Mouse (Mus musculus) intestine, embryonic 14.5 days (tissue): ENCODE measurements around the gene Spaca4. TPM values are rescaled to one million over a fixed set of nuclear protein-coding genes. Genes with fewer than 3 reads are reported as not detected.
A peak's percentile ranks its signal among the peaks of the same experiment; 100 is the strongest.

Source experiments
- ATAC-seq: fragments of 200-750 bp; cut with Nextera tagmentation; replicated peaks from 2 replicates; pipeline ENCODE4 v1.8.0; 2017; ENCODE audit warnings: low read depth, moderate number of reproducible peaks, moderate TSS enrichment, moderate library complexity; ENCODE audit not compliant: low FRiP score, low TSS enrichment
- DNase-seq: peaks from one replicate; pipeline ENCODE4 v3.0.0-alpha.2; 2018; ENCODE audit warnings: low spot score
- H3K27ac ChIP-seq: fragments of 300-500 bp; sonication (generic); 2 replicates; pipeline ENCODE4 v1.5.1; 2014; ENCODE audit warnings: low read depth, mild to moderate bottlenecking, control low read depth
- H3K27me3 ChIP-seq: fragments of 300-500 bp; sonication (generic); replicated peaks from 2 replicates; pipeline ENCODE4 v1.6.1; 2014; ENCODE audit warnings: low read length, control low read depth; ENCODE audit not compliant: control insufficient read depth, insufficient read depth
- H3K36me3 ChIP-seq: fragments of 300-500 bp; sonication (generic); 2 replicates; pipeline ENCODE4 v1.6.1; 2014; ENCODE audit warnings: low read length, control low read depth; ENCODE audit not compliant: control insufficient read depth, insufficient read depth
- H3K4me1 ChIP-seq: fragments of 300-500 bp; sonication (generic); replicated peaks from 2 replicates; pipeline ENCODE4 v1.6.1; 2014; ENCODE audit warnings: low read length, control low read depth, mixed read lengths; ENCODE audit not compliant: control insufficient read depth, insufficient read depth
- H3K4me2 ChIP-seq: fragments of 300-500 bp; sonication (generic); 2 replicates; pipeline ENCODE4 v1.6.1; 2014; ENCODE audit warnings: low read length
- H3K4me3 ChIP-seq: fragments of 300-500 bp; sonication (generic); 2 replicates; pipeline ENCODE4 v1.5.1; 2014; ENCODE audit warnings: low read depth, low read length, control low read depth, mixed read lengths
- H3K9ac ChIP-seq: fragments of 300-500 bp; sonication (generic); 2 replicates; pipeline ENCODE4 v1.6.1; 2014; ENCODE audit warnings: mild to moderate bottlenecking, low read length
- H3K9me3 ChIP-seq: fragments of 300-500 bp; sonication (generic); 2 replicates; pipeline ENCODE4 v1.6.1; 2016; ENCODE audit warnings: low read length, control low read depth; ENCODE audit not compliant: control insufficient read depth
- WGBS: fragments of 180-500 bp; shearing (Covaris S2); extraction: QIAGEN DNeasy Blood & Tissue Kit; methylation state at CpG from one replicate; pipeline ENCODE4 v1.1.7; 2014; 5-methylcytosine and 5-hydroxymethylcytosine counted together
- polyA plus RNA-seq: library from polyadenylated mRNA; unstranded; fragments of >200 nt; fragmentation: Nextera tagmentation; extraction: Ambion mirVana; gene quantifications from 2 replicates; pipeline ENCODE4 v1.2.1, GENCODE M21; 2014

Spaca4 gene
- polyA plus RNA-seq, 1 experiment from 2014 or later, result 0.45 TPM

DNA sequence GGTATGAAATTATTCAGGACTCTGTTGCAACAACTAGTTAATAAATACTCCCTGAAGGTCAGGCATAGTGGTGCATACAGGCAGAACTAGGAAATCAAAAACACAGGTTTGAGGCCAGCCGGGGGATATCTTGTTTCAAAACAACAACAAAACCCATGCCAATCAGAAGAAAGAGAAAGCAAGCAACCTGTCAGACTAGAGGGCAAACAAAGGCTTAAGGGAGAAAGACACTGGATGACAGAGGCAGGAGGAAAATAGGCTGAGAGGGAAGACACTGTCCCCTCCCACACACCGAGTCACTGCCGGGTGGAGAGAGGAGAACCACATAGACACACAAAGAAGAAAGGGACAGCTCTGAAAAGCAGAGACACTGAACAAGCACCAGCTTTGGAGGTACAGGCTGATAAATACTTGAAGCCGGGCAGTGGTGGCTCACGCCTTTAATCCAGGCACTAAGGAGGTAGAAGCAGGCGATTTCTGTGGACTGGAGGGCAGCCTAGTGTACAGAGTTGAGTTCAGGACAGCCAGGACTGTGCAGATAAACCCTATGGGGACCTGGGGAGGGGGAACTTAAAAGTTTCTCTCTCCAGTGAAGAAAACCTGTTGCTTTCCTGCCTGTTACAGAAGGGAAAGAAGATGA is 11.6 kb downstream of the Spaca4 start:
- ATAC-seq, result no peak
- no peak overlapping the region; the same call in 1 of the 2 replicates for H3K9ac ChIP-seq
- H3K4me1 ChIP-seq, result peaks cover 27% of the 10 kb centered on the region
- H3K4me2 ChIP-seq, result peak overlapping the region; percentile 82
- no peak for DNase-seq
- WGBS, result 81% methylated on average over 6 of the region's 6 CpGs
- H3K4me3 ChIP-seq, result peak overlapping the region; percentile 69
- no peaks in the 10 kb centered on the region for H3K9me3 ChIP-seq
- H3K36me3 ChIP-seq, result peaks cover 45% of the 10 kb centered on the region
- H3K27ac ChIP-seq, result peak overlapping the region; percentile 82
- H3K27me3 ChIP-seq, result no peaks in the 10 kb centered on the region

DNA sequence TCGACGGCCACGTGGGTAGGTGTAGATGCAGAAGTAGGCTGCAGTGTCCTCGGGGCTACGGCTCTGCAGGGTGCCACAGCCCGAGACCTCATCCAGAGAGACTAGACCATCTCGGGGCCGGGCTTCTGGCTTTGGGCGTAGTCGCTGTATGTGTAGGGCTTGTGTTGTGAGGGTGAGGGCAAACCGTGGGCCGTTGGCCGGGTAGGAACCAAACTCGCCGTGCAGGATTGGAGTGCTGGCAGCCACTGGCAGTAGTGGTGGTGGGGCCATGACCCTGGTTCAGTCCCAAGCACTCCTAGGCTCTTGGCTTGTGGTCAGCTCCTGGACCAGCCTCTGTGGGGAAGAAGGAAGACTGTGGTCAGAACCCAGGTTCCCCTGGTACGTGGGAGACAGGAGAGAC is 12.2 kb downstream of the Spaca4 start:
- H3K9me3 ChIP-seq, result no peaks in the 10 kb centered on the region
- peak overlapping the region; percentile 82; the same call in 1 of the 2 replicates for H3K4me2 ChIP-seq
- H3K4me3 ChIP-seq, result 0 out of 2 replicates have a peak overlapping the region, but pooled peaks have one; percentile 69
- DNase-seq (no peak), ATAC-seq (no peak)
- H3K4me1 ChIP-seq, result peaks cover 28% of the 10 kb centered on the region
- peak overlapping the region; percentile 82; the same call in 1 of the 2 replicates for H3K27ac ChIP-seq
- 95% methylated on average over 16 of the region's 16 CpGs for WGBS
- H3K27me3 ChIP-seq, result no peaks in the 10 kb centered on the region
- H3K36me3 ChIP-seq, result peaks cover 43% of the 10 kb centered on the region
- 0 out of 2 replicates have a peak overlapping the region, but pooled peaks have one; percentile 1 for H3K9ac ChIP-seq

DNA sequence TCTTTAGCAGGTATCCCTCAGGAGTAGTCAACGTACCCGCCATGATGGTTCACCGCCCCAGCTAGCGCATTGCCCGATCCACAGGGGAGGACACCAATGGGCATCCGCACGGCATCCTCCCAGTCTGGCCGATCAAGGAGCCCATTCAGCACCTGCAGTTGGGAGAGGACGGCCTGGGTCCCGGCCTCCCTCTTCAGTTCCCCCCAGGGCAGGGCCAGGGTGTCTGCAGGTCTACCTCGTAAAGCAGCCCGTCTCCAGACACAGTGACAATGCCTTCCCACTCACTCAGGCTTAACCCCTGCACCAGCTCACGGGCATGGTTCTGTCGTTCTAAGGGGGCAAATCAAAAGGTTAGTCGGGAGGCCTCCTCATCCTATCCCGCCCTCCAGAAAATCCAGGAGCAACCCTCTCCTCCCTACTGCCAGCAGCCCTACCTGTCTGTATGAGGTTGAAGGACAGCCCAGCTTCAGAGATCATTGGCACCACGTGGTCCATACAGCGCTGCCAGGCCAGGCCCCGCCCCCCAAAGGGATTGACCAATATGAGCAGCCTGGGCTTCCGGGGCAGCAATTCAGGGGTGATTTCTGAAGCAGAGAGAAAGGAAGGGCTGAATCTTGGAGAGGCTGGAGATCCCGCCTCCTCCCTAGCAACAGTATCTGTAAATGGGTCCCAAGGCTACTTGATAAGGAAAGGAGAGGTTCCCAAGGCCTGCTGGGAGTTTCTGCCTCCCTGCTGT is 13.4 kb downstream of the Spaca4 start:
- WGBS, result 81% methylated on average over 21 of the region's 21 CpGs
- Histone ChIP-seq H3K36me3 (peaks cover 43% of the 10 kb centered on the region), H3K4me3 (no peak overlapping the region), H3K9me3 (no peaks in the 10 kb centered on the region), H3K4me2 (no peak overlapping the region), H3K27me3 (no peaks in the 10 kb centered on the region), H3K4me1 (peaks cover 40% of the 10 kb centered on the region), H3K9ac (no peak overlapping the region), H3K27ac (peak overlapping the region; percentile 82; the same call in 1 of the 2 replicates)
- ATAC-seq (peak; percentile 17), DNase-seq (peak; percentile 72)

DNA sequence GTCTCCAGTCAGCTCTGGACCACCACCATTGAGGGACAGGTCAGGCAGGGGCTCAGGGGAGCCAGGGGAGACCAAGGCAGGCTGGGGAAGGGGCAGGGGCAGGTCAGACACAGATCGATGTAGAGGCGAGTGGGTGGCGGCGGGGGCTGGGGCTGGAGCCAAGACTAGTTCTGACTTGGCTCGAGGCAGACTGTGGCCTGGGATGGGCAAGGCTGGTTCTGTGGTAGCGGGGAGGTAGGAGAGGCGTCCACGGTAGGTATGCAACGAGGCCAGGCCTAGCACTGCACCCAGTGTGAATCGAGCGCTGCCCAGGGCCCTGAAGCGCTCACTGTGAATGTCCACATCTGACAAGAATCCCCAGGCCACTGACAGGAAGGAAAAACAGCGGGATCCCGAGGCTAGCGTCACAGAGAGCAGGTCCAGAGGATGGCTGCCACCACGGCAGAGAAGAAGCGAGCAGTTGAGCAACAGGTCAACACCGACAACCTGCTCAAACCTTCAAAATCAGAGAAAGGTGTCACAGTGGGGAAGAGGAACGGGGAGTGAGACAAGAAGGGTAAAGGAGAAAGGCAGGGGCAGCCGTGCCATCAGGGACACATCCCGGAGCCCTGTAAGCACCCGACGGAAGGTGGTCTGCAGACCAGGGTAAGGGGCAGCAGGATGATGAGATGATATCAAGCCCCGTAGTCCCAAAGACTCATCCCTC is 14.1 kb downstream of the Spaca4 start:
- Histone ChIP-seq H3K27ac (no peak overlapping the region), H3K9ac (no peak overlapping the region), H3K4me1 (peaks cover 37% of the 10 kb centered on the region), H3K27me3 (no peaks in the 10 kb centered on the region), H3K4me3 (no peak overlapping the region), H3K9me3 (no peaks in the 10 kb centered on the region), H3K36me3 (peaks cover 43% of the 10 kb centered on the region), H3K4me2 (no peak overlapping the region)
- ATAC-seq (no peak), DNase-seq (no peak)
- 91% methylated on average over 24 of the region's 24 CpGs for WGBS

DNA sequence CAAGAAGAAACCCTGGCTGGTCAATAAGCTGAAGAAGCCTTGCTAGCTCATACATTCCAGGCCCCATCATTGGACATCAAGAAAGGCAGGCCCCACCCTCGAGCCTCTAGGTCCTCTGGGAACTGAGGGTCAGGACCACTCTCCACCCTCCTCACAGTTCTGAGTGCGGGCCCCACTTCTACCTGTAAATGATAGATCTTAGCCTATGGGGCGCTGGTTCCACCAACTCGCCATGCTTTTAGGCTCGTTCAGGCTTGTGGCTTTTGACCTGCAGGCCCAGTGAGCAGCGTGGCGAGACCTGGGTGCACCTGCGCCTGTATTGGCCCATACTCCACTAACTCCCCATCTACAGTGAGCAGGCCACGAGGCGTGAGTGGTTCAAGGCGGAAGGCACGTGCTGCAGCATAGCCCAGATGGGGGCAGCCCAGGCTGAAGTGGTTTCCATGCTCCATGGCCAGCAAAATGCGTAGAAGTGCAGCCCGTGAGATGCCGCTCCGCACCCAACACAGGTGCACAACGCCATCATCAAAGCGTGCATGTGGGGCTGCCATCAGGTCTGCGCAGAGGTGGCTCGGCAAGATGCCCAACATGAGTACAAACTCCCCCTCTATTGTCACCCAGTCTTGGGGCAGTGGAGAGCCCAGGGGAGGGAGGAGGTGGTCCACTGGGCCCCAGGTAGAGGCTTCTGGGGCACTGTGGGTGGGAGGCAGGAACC is 15.0 kb downstream of the Spaca4 start:
- no peak overlapping the region for H3K27ac ChIP-seq
- H3K4me1 ChIP-seq, result peaks cover 35% of the 10 kb centered on the region
- WGBS, result 91% methylated on average over 20 of the region's 20 CpGs
- H3K4me2 ChIP-seq, result no peak overlapping the region
- no peaks in the 10 kb centered on the region for H3K9me3 ChIP-seq
- ATAC-seq (no peak), DNase-seq (no peak)
- no peak overlapping the region for H3K9ac ChIP-seq
- peaks cover 43% of the 10 kb centered on the region for H3K36me3 ChIP-seq
- no peaks in the 10 kb centered on the region for H3K27me3 ChIP-seq
- no peak overlapping the region for H3K4me3 ChIP-seq

DNA sequence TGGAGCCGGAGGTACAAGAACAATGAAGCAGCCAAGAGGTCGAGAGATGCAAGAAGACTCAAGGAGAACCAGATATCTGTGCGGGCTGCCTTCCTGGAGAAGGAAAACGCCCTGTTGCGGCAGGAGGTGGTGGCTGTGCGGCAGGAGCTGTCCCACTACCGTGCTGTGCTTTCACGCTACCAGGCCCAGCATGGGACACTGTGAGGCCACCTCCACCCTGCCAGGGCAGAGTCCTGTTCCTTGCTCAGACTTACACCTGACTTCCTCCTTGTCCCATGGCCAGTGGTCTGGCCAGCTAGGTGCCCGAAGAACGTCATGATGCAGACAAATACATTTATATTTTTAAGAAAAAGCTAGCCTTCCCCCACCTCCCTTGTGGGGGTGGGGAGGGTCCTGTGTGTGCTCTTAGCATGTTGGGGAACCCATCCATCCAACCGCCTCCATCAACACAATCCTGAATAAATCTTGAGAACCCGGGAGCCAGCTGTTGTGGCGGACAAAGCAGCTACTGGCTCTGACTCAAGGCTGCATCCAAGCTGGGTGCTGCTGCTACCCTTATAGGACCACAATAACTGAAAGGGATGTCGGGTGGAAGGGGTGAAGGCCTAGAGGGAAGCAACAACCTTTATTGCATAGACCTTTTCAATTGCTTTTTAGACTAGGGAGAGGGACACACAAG is 15.8 kb downstream of the Spaca4 start:
- Histone ChIP-seq H3K4me2 (no peak overlapping the region), H3K4me1 (peaks cover 37% of the 10 kb centered on the region)

DNA sequence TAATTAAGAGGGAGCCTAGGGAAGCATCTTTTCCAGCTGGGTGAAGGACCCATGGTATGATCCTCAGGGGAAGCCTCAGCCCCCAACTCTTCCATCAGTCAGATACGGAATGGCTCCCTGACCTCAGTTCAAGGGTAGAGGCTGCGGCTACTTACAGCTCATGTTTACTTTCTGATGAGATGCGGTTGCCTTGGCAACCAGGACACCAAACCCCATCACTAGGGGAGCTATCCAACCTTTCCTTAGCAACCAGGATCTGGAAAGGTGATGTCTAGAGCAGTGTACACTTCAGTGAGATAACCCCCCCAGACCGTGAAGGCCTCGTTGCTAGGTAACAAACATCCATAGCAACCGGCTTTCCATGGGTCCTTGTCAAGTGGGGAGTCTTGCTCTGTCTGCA is 16.6 kb downstream of the Spaca4 start:
- Histone ChIP-seq H3K27ac (no peak overlapping the region), H3K9ac (no peak overlapping the region), H3K27me3 (no peaks in the 10 kb centered on the region), H3K9me3 (no peaks in the 10 kb centered on the region), H3K36me3 (peaks cover 43% of the 10 kb centered on the region), H3K4me1 (peaks cover 31% of the 10 kb centered on the region), H3K4me2 (no peak overlapping the region), H3K4me3 (no peak overlapping the region)
- DNase-seq (no peak), ATAC-seq (no peak)
- 45% methylated on average over 6 of the region's 6 CpGs for WGBS

More for the DNA sequence above, 15.8 kb downstream of the Spaca4 start:
- H3K27ac ChIP-seq, result no peak overlapping the region
- ATAC-seq (no peak), DNase-seq (no peak)
- H3K9me3 ChIP-seq, result no peaks in the 10 kb centered on the region
- WGBS, result 71% methylated on average over 14 of the region's 14 CpGs
- no peak overlapping the region for H3K9ac ChIP-seq
- H3K27me3 ChIP-seq, result no peaks in the 10 kb centered on the region
- H3K4me3 ChIP-seq, result no peak overlapping the region
- H3K36me3 ChIP-seq, result peaks cover 43% of the 10 kb centered on the region
